ENCODE assay signal across 9 mouse cellular contexts in genomic region chr9:103538047-103538816, GRCm38 (mm10). TPM values are rescaled to one million over a fixed set of nuclear protein-coding genes. Genes with fewer than 3 reads are reported as not detected.
DNase-seq lines count a peak whose midpoint lies in the region; ATAC-seq and TF ChIP-seq lines count a peak whose summit lies in the region.
"Had no signal": no experiment of that assay in that cellular context is flagged by ENCODE, and none has a peak within 500 bp of the region (broad histone marks: within the 10 kb centered on the region; RNA-seq: fewer than 3 reads in every experiment).

No protein-coding gene starts in this region.

- H3K27me3 ChIP-seq in forebrain, embryonic 12.5 days, result peaks cover 8% of the 10 kb centered on the region; the same call in 1 of the 2 replicates
- peaks cover 4% of the 10 kb centered on the region; the same call in 1 of the 2 replicates for H3K27me3 ChIP-seq in hindbrain, embryonic 14.5 days (ENCODE audit: control insufficient read depth, insufficient read depth, low read length)
- H3K27me3 ChIP-seq in neural tube, embryonic 14.5 days (ENCODE audit: control insufficient read depth, insufficient read depth, low read length), result no peaks in the 10 kb centered on the region

- WGBS in forebrain, embryonic 12.5 days, result 32% methylated on average over 8 of the region's 8 CpGs
- WGBS in hindbrain, embryonic 14.5 days, result 36% methylated on average over 8 of the region's 8 CpGs
- WGBS in neural tube, embryonic 14.5 days, result 30% methylated on average over 8 of the region's 8 CpGs

- no peak overlapping the region for H3K4me3 ChIP-seq in left cerebral cortex, adult 2 months
- no peak overlapping the region for H3K4me3 ChIP-seq in forebrain, embryonic 12.5 days (replicated peaks)
- H3K4me3 ChIP-seq in hindbrain, embryonic 14.5 days (replicated peaks; ENCODE audit: low read length), result no peak overlapping the region
- no peak overlapping the region for H3K4me3 ChIP-seq in neural tube, embryonic 14.5 days (ENCODE audit: low read depth, low read length)

- no peak for TF ChIP-seq CTCF in left cerebral cortex, adult 2 months (IDR thresholded peaks at IDR 0.05)

- DNase-seq in left cerebral cortex, postnatal 4 days, result peak; percentile 49
- DNase-seq in left cerebral cortex, adult 2 months (ENCODE audit: extremely low spot score in 1 of 2, low spot score in 2 of 2), result no peak
- DNase-seq in hindbrain, embryonic 14.5 days (ENCODE audit: low spot score), result peak; percentile 47
- DNase-seq in kidney, postnatal 14 days, result no peak
- no peak for DNase-seq in urinary bladder, postnatal 10 days (ENCODE audit: low spot score)
- DNase-seq: heart, postnatal 36 days had no signal

- H3K4me1 ChIP-seq in forebrain, embryonic 12.5 days, result peaks cover 52% of the 10 kb centered on the region
- peaks cover 43% of the 10 kb centered on the region for H3K4me1 ChIP-seq in hindbrain, embryonic 14.5 days (replicated peaks; ENCODE audit: control insufficient read depth, insufficient read depth, low read length)
- H3K4me1 ChIP-seq in neural tube, embryonic 14.5 days (ENCODE audit: control insufficient read depth, insufficient read depth, low read length), result peaks cover 16% of the 10 kb centered on the region

- 0 out of 2 replicates have a peak overlapping the region, but pooled peaks have one; percentile 4 for H3K9ac ChIP-seq in forebrain, embryonic 12.5 days
- no peak overlapping the region for H3K9ac ChIP-seq in hindbrain, embryonic 14.5 days
- H3K9ac ChIP-seq in neural tube, embryonic 14.5 days (replicated peaks; ENCODE audit: low read depth, low read length), result no peak overlapping the region

- ATAC-seq in forebrain, embryonic 12.5 days (ENCODE audit: low FRiP score), result peak; percentile 83
- ATAC-seq in hindbrain, embryonic 14.5 days (ENCODE audit: low FRiP score), result peak; percentile 77; the same call in 1 of the 2 replicates
- peak; percentile 91 for ATAC-seq in neural tube, embryonic 14.5 days (ENCODE audit: low read depth)

- H3K9me3 ChIP-seq in forebrain, embryonic 12.5 days, result no peaks in the 10 kb centered on the region
- H3K9me3 ChIP-seq in hindbrain, embryonic 14.5 days (ENCODE audit: control insufficient read depth, low read length), result no peaks in the 10 kb centered on the region
- no peaks in the 10 kb centered on the region for H3K9me3 ChIP-seq in neural tube, embryonic 14.5 days (ENCODE audit: control insufficient read depth, low read length)

- intact Hi-C loops in left cerebral cortex, postnatal 4 days (cut with DNase I), result no loop called here
- intact Hi-C loops in left cerebral cortex, adult 2 months (cut with DNase I), result no loop called here

- no peaks in the 10 kb centered on the region for H3K36me3 ChIP-seq in forebrain, embryonic 12.5 days (replicated peaks)
- no peaks in the 10 kb centered on the region for H3K36me3 ChIP-seq in hindbrain, embryonic 14.5 days (replicated peaks; ENCODE audit: control insufficient read depth, insufficient read depth)
- no peaks in the 10 kb centered on the region for H3K36me3 ChIP-seq in neural tube, embryonic 14.5 days (ENCODE audit: control insufficient read depth, insufficient read depth, low read length)

- no peak overlapping the region; the same call in 1 of the 2 replicates for H3K27ac ChIP-seq in left cerebral cortex, adult 2 months
- peak overlapping the region; percentile 65 for H3K27ac ChIP-seq in forebrain, embryonic 12.5 days
- peak overlapping the region; percentile 62 for H3K27ac ChIP-seq in hindbrain, embryonic 14.5 days
- peak overlapping the region; percentile 44; the same call in 1 of the 2 replicates for H3K27ac ChIP-seq in neural tube, embryonic 14.5 days (ENCODE audit: low read depth, low read length)

- no peak overlapping the region for H3K4me2 ChIP-seq in forebrain, embryonic 12.5 days
- 0 out of 2 replicates have a peak overlapping the region, but pooled peaks have one; percentile 1 for H3K4me2 ChIP-seq in hindbrain, embryonic 14.5 days (replicated peaks)
- H3K4me2 ChIP-seq in neural tube, embryonic 14.5 days (ENCODE audit: low read depth, low read length), result no peak overlapping the region
- H3K4me2 ChIP-seq: liver, embryonic 11.5 days had no signal

RNA-seq across cellular contexts. Expression of gene Bfsp2, which starts 58.0 kb away (rescaled TPM):
- total RNA-seq in left cerebral cortex, postnatal 4 days (2021), result 1 to 10 TPM in 1 of 2 experiments, under 1 TPM in 1; 0.77 to 1.5 TPM
- 1 to 10 TPM; 2.6 to 3.7 TPM for total RNA-seq in left cerebral cortex, adult 2 months (2021)
- 2.7 and 3.0 TPM in 2 replicates for polyA plus RNA-seq in forebrain, embryonic 12.5 days (2016; fragmentation: Nextera tagmentation; extraction: Ambion mirVana)
- 3.5 and 4.1 TPM in 2 replicates for polyA plus RNA-seq in hindbrain, embryonic 14.5 days (2014; fragmentation: Nextera tagmentation; extraction: Ambion mirVana)
- polyA plus RNA-seq in neural tube, embryonic 14.5 days (2014; fragmentation: Nextera tagmentation; extraction: Ambion mirVana), result 1.0 and 2.3 TPM in 2 replicates

Comparison
In these comparisons a context has a peak if more than half of its experiments do, and no peak if none do; other contexts are left out.
1. DNase-seq: peak in left cerebral cortex, postnatal 4 days (single experiment) and hindbrain, embryonic 14.5 days (single experiment); none in left cerebral cortex, adult 2 months (0 of 2), kidney, postnatal 14 days (single experiment) and urinary bladder, postnatal 10 days (single experiment).
2. Peak in every context shown above with its lines, with median percentiles within 50 percentile points of each other: ATAC-seq.